Mouse (Mus musculus) common myeloid progenitor, adult 5-6 weeks (primary cell): Measurements from ENCODE around the gene Gprin2. TPM values are rescaled to one million over a fixed set of nuclear protein-coding genes. Genes with fewer than 3 reads are reported as not detected.

Experiments used
- ATAC-seq: replicated peaks from 2 replicates; pipeline ENCODE4 v1.8.0; 2016; ENCODE audit warnings: low read depth, mild to moderate bottlenecking, moderate TSS enrichment, inconsistent platforms; ENCODE audit not compliant: poor library complexity, severe bottlenecking
- total RNA-seq: library from RNA; stranded (forward); fragments of 200-1000, 187-1606 nt; gene quantifications from 2 replicates; pipeline ENCODE4 v1.2.3, GENCODE M21; 2017

Gene Gprin2
- total RNA-seq, 1 experiment from 2014 or later: not detected

- ATAC-seq: peak; percentile 54; the same call in 1 of the 2 replicates
Observed at GRCm38 (mm10) chr14:34208651-34209050, 7.2 kb upstream of the Gprin2 start.

- ATAC-seq: no peak
Observed at GRCm38 (mm10) chr14:34207996-34208395, 6.5 kb upstream of the Gprin2 start.

- ATAC-seq: peak; percentile 20
Observed at GRCm38 (mm10) chr14:34200738-34201230, 669 bp downstream of the Gprin2 start.

DNA sequence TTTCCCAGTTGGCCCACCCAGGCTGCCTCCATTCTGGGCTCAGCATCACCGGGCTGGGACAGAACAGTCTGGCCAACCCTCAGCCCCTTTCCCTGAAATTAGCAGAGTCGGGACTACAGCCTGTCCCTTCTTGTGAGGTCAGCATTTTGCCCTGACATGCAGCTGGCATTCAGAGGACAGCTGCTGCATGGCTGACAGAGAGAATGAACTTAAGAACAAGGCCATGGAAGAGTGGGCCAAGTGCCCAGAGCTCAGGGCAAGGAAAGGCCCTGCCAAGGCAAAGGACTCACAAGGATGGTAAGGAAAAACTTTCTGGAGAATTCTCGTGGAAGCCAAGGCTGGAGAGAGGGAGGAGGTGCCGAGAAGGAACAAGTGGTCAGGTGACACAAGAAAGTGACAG is 4.7 kb downstream of the Gprin2 start:
- no peak for ATAC-seq

DNA sequence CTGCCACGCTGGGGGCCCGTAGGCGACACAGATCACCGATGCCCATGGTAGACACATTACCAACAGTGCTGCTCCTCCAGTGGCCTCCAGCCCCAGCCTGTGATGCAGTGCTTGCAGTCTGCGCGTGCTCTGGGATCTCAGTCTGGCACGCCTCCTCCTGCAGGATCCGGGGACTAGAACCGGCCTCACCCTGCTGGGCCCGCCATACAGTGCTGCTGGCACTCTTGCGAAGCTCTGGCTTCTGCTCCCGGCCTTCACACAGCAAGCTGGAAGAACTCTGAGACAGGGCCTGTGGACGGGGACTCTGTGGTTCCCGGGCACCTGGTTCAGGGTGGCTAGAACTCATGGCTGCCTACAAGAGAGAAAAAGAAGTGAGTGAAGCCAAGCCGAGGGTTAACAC is 6.0 kb downstream of the Gprin2 start:
- ATAC-seq: no peak

- ATAC-seq: no peak
Observed at GRCm38 (mm10) chr14:34193879-34194278, 7.6 kb downstream of the Gprin2 start.

DNA sequence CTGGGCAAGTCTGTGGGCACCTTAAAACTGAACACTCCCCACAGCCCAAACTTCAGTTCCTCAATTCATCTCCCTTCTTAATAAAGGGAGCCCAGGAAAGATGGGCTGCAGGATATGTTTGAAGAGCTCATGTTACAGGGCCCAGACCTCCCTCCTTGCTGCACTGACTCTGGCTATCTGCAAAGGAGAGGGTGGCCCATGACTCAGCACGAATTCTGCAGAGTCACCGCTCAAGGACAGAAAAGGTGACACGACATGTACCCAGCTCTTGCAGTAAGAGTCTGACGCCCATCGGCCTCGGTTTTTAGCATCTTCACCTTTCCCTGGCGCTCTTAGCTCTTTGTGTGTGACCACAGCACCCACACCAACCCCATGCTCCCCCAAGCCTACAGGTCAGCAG is 11.1 kb downstream of the Gprin2 start:
- 0 out of 2 replicates have a peak, but pooled peaks have one; percentile 26 for ATAC-seq

DNA sequence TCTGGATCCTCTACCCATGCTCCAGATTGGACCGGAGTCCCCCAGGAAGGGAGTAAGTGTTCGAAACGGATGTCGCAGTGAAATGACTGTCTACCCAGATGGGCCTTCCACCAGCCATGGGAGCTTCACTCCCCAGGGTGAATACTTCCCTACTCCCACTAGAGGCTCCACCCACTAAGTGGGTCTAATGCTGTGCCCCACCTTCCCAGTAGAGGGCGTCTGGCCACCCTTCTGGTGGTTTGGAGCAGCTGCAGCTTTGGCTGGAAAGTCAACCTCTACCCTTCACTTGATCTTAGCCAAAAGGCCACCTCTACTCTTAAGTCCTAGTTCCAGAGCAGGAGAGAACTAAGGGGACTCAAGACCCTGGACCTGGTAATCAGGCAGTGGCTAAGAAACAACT is 12.8 kb downstream of the Gprin2 start:
- ATAC-seq: peak; percentile 96

GRCm38 (mm10) chr14:34183101-34183500 is 18.4 kb downstream of the Gprin2 start:
- ATAC-seq: no peak

- ATAC-seq: no peak
Observed at GRCm38 (mm10) chr14:34179351-34179750, 22.1 kb downstream of the Gprin2 start.

- no peak for ATAC-seq
Observed at GRCm38 (mm10) chr14:34171107-34171506, 30.3 kb downstream of the Gprin2 start.

DNA sequence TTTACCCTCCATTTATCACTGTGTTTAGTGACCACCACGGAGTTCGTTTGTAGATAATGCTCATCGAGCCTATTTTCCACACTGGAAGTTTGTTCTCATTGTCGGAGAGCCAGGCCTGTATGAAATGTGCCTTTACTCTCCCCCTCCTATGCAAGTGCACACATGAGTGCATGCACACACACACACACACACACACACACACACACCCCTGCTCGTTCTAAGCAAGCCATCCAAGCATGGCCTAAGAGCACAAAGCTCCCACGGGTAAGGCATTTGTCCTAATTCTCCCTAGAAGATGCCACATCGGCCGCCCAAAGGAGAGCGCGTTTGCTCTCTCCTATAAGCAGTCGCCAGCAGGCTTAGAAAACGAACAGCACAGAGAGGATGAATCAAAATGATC is 45.7 kb downstream of the Gprin2 start:
- ATAC-seq: no peak

- ATAC-seq: peak; percentile 77
Observed at GRCm38 (mm10) chr14:34154601-34155337, 46.7 kb downstream of the Gprin2 start.

DNA sequence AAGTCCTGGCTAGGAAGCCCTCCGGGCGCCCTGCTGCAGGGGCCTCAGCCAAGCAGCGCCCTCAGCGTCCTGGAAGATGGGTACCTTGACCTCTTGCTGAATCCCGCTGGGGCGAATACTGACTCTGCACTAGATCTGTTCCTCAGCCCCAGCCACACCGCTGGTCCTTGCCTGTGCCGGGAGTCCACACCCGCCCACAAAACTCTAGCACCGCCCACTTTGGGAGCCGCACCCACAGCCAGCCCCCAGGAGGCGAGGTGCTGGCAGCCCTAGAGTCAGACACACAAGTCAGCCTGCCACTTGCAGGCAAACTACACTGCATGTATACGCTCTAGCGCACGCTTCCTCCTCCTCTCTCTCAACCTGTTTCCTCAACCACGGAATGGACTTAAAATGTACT is 49.1 kb downstream of the Gprin2 start, which contains the start of gene Npy4r:
Npy4r (minus strand) TSS at position 148 of the 400 bp plus-strand sequence.
- ATAC-seq: peak; percentile 89

- no peak for ATAC-seq
Observed at GRCm38 (mm10) chr14:34142915-34143314, 58.5 kb downstream of the Gprin2 start.

DNA sequence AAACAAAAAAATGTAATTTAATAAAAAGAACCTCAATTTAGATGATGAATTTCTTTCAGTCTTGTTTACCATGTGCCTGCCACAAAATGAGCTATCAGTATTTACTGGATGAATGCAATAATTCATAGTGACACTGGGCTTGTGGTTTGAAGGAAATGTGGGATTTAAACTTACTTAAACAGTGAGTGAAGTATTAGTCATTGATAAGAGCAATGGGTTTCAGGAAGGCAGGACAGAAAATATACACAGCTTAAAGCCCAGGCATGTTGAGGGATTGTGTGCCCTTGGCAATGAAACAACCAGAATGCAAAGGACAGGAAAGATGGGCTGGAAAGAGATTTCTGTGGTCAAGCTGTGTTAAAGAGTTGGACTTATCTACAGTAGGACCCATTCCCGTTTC is 59.1 kb downstream of the Gprin2 start:
- no peak for ATAC-seq

DNA sequence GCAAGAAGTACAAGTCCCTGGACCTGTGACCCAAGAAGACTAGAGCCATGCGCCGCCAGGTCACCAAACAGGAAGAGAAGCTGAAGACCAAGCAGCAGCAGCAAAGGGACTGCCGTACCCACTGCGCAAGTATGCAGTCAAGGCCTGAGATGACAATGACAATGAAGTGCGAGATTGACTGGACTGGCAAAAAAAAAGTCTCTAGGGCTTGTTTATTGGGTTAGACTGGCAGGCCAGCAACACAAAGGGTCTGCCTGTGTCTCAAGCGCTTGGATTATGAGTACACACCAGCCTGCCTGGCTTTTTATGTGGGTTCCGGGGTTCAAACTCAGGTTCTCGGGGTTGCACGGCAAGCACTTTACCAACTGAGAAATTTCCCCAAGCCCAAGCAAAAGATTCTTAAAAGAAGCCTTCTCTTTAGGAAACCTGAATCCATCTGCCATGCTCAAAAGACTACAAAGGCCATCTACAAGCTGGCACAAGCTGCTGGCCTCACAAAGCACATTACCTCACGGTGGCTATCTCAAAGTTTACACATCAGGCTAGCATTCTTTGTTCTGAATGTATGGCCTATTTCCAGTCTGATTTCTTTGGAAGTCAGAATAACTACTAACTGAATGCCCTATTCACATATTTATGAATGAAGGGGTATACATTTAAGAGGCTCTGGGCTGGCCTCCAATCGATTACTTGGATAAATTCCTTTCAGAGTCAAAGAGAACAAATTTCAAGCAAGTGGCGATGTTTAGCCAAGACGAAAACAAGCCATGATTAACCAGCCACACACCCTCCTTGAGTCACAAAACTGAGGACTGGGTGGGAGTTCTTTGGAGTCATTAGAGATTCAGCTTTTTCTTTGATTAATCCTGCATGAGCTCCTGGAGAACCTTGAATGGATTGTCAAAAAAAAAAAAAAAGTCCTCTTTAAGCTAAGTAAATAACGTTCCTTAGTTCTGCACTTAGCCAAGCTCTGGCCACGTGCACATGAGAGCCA is 61.5 kb downstream of the Gprin2 start:
- no peak for ATAC-seq
